Mouse (Mus musculus): ENCODE measurements at regions not wholly inside any gene's neighbourhood (a gene's known extent, or its start where the extent isn't known, plus 50 kb on each side); places are given as distances from the start of the nearest gene placed in this dataset.
A peak's percentile ranks its signal among the peaks of the same experiment; 100 is the strongest.

DNA sequence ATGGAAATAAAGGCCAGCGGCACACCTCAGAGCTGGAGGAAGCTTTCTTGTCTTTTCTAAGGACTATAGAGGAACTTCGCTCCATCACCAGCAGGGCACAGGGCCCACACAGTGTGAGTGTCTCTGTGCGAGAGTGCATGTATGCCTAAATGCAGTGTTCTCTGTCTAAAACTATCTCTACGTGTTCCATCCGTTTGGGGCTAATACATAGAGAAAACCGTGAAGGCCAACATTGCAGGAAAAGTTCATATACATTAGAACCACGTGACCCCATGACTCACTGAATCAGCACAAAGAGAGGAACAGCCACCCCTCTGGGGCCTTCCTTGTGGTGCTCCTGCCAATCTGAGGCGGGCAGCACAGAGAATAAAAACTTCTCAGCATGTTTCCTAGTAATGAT, 431.4 kb upstream of the Mctp2 start:
- no peak for DNase-seq (ENCODE audit: low spot score in 2 of 2)

DNA sequence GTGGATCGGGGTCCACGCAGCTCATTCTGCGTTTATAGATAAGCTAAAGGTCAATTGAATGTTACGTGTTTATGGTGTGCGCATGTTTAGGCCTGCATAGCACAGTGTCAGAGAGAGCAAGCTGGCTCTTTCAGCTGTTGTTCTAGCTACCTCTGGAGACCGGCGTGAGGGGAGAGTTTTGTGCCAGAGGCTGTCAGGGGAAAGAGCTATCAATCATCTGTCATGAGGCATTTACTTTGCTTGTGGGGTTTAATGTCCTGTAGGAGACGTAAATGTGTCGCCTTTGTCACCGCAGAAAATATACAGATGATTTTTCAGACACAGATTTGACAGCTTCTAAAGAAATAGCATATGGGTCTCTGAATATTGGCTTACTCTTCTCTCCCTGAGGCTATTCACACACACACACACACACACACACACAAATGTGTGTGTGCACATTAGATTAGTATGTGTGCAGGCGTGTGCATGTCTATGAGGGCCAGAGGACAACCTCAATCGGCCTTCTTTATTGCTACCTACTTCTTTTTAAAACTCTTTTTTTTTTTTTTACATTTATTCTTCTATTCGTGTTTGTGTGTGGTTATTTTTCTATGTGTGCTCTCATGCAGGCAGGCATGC, 432.0 kb upstream of the Mctp2 start:
- no peak for DNase-seq (ENCODE audit: low spot score in 2 of 2)

DNA sequence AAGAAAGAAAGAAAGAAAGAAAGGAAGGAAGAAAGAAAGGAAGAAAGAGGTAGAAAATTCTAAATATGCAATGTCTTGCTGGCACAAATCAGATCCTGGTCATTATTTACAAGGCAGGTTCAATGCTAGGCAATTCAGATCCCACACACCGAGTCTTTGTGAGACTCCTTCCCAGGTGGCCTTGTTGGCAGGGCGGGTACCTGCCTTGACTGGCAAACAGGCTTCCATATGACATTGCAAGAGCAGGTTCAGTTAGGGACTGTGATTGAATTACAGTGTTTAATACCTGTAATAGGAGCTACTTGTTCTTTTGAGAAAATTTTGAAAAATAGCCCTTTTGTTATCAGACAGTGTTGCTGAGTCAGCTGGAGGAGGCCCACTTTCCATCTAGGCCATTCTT, 436.0 kb upstream of the Mctp2 start:
- DNase-seq (ENCODE audit: low spot score in 2 of 2), result no peak

DNA sequence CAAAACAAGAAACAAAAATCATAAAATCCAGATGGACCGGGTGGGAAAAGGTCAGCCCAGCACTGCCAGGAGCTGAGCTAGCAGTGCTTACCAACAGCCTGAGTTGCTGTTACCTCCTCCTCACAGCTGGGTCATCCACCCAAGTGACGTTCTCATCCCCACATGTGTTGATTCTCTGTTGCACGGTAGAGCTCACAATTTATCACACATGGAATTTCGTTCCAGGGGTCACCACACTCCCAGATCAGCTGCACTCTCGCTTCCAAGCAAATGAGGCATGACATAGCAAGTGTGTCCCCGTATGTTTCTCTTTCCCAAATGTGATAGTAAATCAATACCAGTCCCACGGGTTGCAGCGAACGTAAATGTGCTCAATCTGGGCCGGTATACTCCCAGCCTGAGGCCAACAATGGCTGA, 445.1 kb upstream of the Mctp2 start:
- no peak for DNase-seq (ENCODE audit: low spot score in 2 of 2)

DNA sequence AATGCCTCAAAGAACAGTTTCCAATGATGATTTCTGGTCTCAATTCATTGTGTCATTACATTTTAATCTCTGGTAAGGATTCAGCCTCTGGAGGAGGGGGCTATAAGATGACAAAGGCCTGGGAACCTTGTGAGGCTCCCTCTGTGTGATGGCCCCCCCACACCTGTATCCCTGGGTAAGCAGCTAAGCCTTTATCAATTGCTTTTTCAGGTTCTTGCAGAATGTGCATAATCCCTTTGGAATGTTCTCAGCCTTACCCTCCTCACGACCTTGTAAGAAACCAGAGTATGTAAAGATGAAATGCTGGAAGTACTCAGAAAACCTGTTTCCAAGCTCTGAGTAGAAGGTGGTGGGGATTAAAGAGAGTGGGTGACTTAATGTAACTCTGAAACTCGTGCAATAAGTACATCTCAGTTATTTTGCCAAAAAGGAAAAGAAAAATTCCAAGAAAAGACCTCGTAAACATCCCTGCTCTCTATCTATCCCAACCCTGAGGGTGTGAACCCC, 446.7 kb upstream of the Mctp2 start:
- no peak for DNase-seq (ENCODE audit: low spot score in 2 of 2)

DNA sequence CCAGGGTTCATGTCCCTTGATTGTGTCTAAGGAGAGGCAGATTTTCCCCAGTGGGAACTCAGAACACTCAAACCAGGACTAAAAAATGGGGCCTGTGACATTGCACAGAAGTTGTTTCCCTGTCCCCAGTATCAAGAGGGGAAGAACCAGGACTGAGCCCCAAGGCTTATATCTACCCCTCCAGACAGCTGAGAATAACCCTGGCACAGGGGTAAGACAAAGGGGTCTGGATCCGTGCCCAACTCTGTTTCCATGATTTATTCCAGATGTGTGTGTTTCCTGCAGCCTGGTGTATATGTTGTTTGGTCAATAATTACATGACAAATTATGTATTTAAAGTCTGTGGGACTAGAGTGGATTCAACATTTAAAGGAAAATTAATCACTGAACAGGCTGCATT, 456.3 kb upstream of the Mctp2 start:
- DNase-seq (ENCODE audit: low spot score in 2 of 2), result no peak

DNA sequence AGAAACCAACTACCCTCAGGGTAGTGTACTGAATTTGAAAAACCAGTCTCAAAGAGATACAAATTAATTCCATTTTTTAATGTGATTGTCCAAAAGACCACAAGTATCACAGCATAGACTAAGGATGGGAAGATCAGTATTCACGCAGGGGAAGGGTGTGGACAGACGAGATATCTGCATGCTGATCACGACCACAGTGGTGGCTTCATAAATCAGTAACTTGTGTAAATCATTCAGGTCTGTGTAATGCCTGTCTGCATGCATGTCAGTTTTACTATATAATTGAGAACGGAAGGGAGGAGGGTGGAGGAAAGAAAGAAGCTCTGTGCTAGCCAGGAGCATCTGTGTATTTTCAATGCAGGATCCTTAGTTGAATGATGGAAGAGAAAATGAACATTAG, 462.3 kb upstream of the Mctp2 start:
- DNase-seq (ENCODE audit: low spot score in 2 of 2), result no peak

DNA sequence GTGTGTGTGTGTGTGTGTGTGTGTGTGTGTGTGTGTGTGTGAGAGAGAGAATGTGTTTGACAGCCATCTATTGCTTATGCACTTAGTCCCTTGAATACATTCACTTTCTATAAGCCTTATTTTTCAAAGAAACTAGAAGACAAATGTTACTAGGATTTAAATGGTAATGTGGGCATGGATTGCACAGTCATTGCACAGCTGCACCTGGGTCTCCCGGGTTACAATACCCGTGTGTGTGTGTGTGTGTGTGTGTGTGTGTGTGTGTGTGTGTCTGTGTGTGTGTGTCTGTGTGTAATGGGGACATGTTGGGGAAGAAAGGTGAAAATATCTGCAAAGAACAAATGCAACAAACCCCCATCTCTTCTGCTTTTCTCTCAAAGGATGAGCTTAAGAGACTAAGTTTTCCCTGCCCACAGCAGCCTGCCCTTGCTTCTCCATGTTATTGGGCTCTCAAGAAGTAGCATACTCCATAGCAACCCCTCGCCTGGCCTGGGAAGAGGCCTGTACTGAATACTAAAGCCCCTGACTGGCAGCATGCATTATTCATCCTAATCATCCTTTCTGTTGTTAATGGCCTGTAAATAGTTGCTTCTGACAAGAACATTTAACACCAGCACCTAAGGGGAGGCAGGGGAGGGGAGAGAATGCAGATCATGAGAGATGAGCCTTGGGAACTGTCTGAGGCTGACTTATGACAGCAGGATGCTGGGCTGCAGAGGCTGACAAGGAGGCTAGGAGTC, 467.8 kb upstream of the Mctp2 start:
- no peak for DNase-seq (ENCODE audit: low spot score in 2 of 2)

DNA sequence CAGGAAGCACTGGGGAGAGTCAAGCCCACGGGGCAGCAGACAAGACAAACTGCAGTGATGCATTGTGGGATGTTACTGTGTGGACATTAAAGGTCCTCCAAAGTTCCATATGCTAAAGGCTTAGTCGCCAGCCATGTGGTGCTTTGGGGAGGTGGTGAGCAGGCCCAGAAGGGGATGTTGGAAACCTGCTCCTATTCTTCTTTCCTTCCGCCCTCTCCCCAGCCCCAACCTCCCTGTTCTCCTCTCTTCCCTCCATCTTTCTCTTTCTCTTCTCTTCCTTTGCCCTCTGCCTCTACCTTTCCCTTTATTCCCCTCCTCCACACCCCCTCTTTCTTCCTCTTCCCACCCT, 468.3 kb upstream of the Mctp2 start:
- no peak for DNase-seq (ENCODE audit: low spot score in 2 of 2)

DNA sequence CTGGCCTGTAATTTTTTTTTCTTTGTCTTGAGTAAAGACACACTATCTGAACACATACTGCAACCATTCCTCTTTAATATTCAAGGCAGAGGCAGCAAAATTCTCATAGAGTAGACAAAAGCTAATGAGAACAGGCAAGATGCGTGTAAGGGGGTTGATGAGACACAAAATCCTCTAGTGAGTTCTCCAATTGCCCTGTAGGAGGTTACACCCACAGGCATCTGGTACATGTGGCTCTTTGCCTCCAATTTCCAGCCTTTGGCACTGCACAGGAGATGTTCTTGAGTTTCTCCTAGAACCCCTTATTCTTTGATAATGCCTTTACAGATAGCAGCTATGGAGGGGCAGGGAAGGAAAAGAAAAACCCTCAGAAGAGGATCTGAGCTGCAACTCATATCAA, 480.9 kb upstream of the Mctp2 start:
- DNase-seq (ENCODE audit: low spot score in 2 of 2), result peak; percentile 5 to 14

DNA sequence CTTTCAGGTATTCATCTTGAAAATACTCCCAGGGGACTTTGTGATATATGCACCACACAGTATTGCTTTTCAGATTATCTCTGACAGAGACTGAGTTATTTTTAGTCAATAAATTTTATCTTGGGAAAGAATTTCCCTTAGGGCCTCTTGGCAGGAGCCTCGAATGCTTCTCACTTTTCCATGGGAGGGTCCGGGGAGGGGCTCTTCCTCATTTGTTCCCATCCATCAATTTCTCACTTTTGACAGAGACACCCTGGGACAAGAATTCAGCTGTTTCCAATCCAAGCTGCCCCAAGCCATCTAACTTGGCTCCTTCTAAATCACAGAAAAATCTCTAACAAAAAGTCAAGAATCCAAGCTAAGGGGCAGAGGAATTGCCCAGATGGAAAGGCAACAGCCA, 481.9 kb upstream of the Mctp2 start:
- no peak for DNase-seq (ENCODE audit: low spot score in 2 of 2)

DNA sequence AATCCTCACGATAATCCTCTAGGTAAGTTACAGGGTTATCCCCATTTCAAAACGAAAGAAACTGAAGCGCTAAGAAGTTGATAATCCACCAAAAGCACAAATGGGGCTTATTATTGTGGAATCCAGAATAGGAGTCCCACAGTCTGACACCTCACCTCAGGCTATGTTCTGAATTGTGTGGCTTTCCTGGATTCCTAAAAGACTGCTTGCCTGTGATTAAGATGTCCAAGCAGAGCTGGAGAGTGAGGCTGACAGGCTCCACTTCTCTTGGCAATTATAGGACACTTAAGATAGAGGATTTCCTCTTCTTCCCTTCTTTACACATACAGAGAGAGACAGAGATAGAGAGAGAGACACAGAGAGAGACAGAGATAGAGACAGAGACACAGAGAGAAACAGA, 515.7 kb upstream of the Mctp2 start:
- DNase-seq (ENCODE audit: low spot score in 2 of 2), result no peak

DNA sequence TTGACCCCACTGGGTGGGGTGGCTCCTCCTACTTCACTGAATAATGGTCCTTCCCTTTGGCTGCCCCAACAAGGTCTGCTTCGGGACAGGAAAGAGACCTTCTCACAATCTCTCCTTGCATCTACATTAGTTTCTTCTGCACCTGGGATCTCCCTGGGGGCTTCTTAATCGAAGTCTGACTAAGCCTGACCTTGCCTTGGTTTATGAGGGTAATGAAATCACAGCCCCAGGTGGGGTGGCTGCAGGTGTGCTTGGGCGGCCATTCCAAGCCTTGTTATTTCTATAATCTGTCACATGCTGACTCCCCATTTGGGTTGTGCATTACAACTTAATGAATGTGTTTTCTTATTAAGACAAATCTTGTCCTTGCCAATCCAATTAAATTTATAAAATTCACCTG, 520.2 kb upstream of the Mctp2 start:
- no peak for DNase-seq (ENCODE audit: low spot score in 2 of 2)

DNA sequence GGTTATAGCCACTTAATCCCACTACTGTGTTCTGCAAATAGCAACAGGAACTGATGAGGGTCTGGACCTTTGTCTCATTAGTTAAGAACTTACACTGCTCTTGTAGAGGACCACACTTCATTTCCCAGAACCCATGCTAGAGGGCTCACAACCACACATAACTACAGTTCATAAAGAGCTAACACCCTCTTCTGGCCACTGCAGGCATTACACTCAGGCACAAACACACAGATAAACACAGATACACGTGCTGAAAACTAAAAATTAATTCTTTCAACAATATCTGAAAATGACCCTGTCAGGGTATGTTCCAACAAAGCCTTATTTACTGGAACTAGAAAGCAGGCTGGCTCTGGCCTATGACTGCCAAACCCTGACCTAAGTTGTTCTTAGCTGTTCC, 529.0 kb upstream of the Mctp2 start:
- no peak for DNase-seq (ENCODE audit: low spot score in 2 of 2)

DNA sequence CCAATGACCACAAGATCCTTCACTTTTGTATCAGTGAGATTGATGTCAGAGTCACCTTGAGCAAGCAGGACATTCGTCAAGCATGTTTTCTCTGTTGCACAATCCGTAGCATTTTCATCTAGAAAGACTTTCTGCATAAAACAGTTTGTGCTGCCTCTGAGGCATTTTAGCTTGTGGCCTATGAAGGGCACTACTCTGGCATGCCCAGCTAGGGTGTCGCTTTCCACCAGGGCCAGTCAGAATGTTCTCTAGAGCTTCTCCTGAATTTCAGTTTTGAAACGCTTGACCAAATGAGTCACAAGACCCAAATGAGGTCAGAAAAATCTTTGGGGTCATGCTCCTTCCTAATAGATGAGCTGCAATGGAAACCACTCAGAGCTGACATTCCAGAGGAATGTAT, 529.6 kb upstream of the Mctp2 start:
- no peak for DNase-seq (ENCODE audit: low spot score in 2 of 2)

DNA sequence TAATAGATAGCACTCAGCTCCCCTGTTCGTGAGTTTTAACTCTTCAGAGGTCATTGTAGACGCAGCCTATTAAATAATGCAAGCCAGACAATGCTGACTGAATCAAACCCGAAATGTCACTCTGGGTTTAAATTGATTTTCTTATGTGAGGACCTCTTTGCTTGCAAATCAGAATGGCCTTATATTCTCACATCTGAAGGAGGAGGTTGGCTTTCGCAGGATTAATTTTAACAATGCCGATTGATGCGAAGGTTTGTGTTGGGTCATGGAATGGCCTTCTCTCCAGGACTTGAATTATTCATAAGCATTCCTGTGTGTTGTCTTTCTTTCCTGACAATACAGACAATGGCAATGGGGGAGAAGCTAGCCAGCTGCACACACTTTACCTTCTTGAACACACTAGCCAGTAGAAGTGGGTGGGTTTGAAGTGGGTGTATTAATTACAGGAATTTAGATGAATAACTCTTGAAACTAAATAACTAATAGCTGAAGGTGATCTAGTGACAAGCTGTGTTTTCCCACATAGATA, 530.1 kb upstream of the Mctp2 start:
- DNase-seq (ENCODE audit: low spot score in 2 of 2), result no peak

DNA sequence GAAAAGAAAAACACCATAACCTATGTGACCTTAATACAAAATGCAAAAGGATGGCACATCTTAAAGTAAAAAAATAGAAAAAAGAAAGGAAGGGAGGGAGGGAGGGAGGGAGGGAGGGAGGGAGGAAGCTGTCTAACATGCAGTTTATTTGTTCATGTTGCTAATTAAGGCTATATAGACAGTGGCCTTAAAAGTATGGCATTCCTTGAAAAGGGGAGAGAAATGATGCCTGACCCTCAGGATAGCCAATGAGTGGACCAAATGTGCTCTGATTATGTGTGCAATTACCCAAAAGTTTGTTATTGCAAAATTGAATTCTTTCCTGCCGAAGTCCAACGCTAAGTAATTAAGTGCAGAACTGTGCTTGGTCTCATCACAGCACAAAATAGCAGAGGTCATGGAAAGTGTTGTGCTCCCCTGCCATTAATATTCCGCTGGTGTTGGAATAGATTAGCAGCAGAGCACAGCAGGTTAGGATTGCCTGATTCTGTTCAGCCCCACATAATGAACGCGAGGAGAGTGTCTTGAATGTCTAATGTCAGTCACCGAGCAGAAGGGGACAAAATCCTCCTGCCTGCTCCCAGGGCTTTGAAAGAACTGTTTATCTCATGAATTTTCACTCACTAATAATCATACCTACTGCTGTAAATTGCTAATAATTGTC, 531.7 kb upstream of the Mctp2 start:
- peak in 1 of 2 experiments; percentile 2 for DNase-seq (ENCODE audit: low spot score in 2 of 2)

DNA sequence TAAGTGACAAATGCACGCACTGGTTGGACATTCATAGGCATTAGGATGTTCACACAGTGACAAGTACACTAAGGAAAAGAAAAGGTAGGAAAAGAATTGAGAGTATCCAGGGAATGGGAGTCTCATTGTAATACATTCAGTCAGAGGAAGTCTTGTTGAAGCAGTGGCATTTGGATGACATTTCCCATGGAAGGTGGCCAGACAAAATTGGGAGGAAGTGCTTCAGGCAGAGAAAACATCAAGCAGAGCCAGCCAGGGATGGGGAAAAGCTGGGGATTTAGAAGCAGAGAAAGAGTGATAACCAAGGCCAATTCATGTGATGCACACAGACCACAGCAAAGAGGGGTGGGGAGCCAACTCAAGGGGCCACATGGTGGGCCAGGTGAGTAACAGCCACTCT, 524.0 kb upstream of the Rgma start:
- DNase-seq (ENCODE audit: low spot score in 2 of 2), result no peak

DNA sequence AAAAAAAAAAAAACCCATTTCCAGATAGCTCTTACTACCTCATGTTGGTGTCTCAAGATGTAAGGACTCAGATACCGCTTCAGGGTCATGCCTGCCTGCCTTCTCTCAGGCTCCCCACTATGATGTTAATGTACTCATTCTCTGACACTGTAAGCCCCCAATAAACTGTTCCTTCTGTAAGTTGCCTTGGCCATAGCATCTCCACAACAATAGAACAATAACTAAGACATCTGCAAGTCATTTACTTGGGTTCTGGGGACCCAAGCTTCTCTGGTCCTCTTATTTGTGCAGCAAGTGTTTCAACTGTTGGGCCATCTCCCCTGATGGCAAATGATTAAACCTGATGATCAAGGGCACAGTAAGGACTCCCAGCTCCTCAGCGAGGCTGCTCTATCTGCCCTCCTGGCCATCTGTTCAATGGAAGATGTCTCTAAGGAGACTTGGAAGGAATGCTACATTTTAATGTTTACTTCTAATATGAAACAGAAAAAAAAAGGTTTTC, 520.8 kb upstream of the Rgma start:
- DNase-seq (ENCODE audit: low spot score in 2 of 2), result no peak

DNA sequence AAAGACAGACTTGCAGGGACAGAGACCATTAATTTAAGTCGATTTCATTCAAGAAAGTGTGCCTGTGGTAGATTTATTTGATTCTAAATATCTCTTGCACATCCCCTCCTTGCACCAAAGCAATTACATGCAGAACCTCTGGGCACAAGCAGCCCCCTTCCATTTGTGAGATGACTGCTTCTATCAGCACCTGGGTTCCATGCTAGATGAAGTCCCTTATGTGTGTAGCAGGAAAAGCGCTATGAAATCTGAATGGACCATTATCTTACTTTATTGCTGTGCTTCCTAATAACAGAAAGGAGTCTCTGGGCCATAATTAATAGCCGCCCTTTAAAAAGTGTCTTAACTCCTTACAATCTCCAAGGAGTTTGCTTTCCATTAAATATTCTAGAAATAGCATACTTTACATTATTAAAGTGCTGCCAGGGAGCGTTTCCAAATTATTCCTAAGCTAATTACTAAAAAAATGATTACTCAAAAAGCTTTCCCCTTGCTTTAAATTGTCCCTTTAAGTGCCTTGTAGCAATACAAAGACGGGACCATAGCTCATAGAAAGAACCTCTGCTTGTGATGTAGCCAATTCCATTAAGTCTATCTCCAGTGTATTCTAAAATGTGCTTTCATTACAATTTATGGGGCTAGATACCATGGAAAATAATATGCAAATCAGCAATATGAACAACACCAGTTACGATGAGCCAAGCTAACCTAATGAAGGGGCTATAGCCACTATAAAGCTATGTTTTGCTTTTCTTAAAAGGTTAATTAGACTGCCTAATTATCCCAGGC, 508.1 kb upstream of the Rgma start:
- no peak for DNase-seq (ENCODE audit: low spot score in 2 of 2)

DNA sequence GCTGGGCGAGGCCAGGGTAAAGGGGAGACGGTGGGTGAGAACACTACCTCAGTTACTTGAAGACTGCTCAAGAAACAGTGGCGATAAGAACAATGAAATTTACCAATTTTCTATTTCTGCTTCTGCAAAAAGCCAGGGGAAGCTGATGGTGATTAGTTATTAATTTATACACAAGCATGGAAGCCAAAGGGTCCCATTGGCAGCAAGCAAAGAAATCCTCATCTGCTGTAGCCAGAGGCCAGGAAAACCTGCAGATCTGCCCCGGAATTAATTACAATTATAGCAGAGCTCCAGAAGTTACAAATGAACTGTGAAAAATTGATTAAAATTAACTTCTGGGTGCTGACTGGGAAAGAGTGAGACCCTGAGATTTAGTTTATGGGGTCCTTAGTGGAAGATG, 506.2 kb upstream of the Rgma start:
- DNase-seq (ENCODE audit: low spot score in 2 of 2), result no peak

DNA sequence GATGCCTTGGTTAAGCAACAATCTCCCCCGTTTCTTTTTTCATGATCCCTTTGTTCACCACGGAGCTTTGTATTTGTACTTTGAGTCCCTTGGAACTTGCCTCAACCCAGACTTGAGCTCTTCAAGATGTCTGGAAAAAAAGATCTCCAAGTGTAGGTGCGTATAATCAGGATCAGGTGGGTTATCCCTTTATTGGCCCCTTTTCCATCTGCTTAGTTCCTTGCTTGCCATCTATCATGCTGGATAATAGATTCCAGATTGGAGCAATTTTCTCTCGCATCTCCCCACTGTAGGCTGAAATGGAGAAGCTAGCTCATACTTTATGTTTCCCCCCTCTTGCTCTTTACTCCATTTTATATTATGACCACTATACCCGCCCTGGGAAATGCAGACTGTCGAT, 474.5 kb upstream of the Rgma start:
- no peak for DNase-seq (ENCODE audit: low spot score in 2 of 2)
